Mouse (Mus musculus) telencephalon, adult 2 months (tissue): ENCODE results near the gene Sphk2.

Experiments
- DNase-seq: peaks from one replicate; pipeline ENCODE4 v3.0.0-alpha.2; 2011; ENCODE audit warnings: low read depth, low spot score

The Sphk2 gene

DNA sequence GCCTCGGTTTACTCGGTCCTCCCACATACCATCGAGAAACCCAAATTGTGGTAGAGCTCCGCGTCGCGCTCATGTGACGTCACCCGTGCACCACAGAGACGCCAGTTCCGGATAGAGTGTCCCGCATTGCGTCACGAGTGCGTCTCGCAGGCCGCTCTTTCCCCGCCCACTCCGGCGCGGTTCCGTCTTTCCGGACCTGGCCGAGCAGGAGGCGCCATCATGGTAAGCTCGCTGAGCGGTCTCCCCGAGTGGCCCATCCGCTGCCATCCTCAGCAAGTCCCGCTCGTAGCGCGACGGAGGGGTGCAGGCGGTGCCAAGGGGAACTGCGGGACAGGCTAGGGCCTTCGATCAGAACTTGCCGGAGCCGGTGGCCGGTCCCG is at the start of gene Sphk2:
Gene Sphk2, minus strand, starts transcription at position 85 of the 380 bp plus-strand sequence.
- DNase-seq, result peak; percentile 98

- no peak for DNase-seq
These were observed 49.7 kb upstream of the Sphk2 start for GRCm38 (mm10) chr7:45767500-45767899.

- DNase-seq, result no peak
These were observed 49.0 kb upstream of the Sphk2 start for GRCm38 (mm10) chr7:45766764-45767163.

DNA sequence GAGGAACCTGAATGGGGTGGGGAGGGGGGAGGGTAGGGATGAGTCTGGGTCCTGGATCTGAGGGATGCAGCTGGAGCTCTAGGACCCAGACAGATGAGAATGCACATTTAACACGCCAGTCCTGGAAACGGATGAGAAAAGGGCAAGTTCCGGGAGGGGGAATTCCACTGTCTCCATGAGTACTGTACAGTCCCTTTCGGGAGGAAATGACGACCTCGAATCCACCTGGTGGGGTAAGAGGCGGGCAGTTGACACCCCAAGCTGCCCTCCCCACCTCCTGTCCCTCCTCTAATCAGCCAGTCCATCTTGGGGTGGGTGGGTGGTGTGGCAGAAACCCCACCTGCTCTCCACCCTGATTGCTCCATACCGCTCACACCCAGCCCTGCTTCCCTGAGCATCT is 48.2 kb upstream of the Sphk2 start:
- no peak for DNase-seq

GRCm38 (mm10) chr7:45760151-45760550 is 42.3 kb upstream of the Sphk2 start:
- DNase-seq, result no peak

DNA sequence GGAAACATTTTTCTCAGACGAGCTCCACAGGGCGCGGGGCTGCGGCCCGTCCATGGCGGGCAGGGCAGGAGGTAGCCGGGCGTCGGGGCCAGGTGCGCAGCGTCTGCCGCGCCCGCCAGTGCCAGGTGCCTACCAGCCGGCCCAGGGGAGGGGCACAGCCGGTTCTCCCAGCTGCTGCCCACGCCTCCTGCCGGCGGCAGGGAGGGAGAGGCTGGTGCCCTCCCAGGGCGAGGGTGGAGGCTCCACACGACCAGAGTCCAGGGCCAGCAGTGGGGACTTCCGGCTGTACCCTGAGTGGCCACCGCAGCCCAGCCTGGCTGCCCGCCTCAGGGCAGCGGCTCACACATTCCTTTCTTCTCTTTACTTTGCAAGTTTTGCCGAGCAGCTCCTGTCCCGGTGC is 41.6 kb upstream of the Sphk2 start:
- no peak for DNase-seq

DNA sequence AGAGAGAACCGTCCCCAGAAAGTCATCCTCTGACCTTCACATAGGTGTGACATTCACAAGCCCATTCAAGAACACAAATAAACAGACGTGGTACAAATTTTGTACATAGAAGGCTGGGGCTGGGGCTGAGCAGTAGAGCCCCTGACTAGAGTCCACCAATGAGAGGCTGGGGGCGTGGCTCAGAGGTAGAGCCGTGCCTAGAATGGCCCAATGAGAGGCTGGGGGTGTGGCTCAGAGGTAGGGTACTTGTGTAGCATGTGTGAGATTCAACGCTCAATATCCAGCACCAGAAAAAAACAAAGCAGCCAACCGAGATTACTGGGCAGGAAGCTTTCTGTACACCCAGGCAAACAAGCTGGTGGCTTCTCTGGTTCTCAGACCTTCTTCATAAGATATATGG is 37.9 kb upstream of the Sphk2 start:
- DNase-seq, result no peak

- DNase-seq, result no peak
These were observed 32.4 kb upstream of the Sphk2 start for GRCm38 (mm10) chr7:45750162-45750561.

- DNase-seq, result no peak
These were observed 31.6 kb upstream of the Sphk2 start for GRCm38 (mm10) chr7:45749401-45749800.

DNA sequence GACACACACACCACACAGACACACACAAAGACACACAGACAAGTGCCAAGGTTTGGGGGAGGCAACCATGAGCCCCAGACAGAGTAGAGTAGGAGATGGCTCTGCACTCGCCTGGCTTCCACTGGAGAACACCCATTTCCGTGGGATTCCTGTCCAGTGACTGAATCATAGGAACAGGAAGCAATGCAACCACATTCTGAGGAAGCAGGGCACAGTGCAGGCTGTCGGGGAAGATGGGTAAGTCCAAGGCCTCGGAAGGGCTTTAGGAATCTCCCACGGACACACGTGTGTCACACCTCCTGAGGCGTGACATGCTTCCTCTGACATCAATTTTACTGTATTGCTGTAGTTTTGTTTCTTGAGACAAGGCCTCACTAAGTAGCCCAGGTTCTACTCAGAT is 30.3 kb upstream of the Sphk2 start:
- DNase-seq, result no peak

DNA sequence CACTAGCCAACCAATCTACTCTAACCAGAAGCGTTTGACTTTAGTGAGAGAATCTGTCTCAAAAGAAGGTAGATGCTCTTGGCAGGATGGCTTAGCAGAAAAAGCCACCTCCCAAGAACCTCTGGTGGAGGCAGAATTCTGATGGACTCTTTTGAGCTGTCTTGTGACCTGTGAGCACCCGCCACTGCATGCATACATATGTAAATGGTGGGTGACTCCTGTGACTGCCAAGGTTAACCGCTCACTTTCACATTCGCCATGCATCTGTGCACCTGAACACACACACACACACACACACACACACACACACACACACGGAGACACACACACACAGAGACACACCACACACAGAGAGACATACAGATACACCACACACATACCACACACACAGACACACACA is 29.6 kb upstream of the Sphk2 start:
- DNase-seq, result no peak

GRCm38 (mm10) chr7:45746518-45746917 is 28.7 kb upstream of the Sphk2 start:
- no peak for DNase-seq

DNA sequence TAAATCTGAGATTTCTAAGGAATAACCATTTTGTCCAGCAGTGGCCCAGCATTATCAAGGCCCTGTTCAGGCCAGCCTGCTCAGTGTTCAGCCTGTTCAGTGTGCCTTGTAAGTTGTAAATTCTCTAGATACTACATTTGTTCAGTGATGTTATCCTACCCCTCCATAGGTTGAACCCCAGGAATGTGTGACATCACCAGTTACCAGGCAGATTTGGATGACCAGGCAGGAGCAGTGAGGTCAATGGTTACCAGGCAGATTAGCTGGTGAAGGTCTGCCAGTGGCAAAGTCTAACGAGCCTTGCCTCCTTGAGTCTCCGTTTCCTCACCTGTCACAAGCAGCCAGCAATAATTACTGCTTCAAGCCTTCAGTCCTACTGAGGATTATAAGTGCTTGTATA is 26.6 kb upstream of the Sphk2 start:
- peak; percentile 70 for DNase-seq

- peak; percentile 86 for DNase-seq
These were observed 24.5 kb upstream of the Sphk2 start for GRCm38 (mm10) chr7:45742338-45742737.

- peak; percentile 63 for DNase-seq
These were observed 24.0 kb upstream of the Sphk2 start for GRCm38 (mm10) chr7:45741777-45742176.

DNA sequence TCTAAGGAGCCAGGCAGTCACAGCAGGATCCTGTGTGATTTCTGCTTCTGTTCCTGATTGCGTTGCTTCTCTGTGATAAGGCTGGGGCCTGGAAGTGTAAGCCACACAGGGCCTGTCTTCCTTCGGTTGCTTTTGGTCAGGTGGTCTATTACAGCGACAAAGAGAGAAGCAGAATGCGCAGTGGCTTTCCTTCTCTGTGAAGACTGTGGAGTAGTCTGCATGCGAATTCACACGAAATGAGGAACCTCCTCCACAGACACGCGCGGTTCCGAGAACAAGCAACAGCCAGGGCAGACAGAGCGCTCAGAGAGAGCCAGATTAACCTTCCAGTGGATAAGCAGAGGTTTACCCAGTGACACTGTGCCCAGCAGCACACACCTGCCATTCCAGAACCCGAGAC is 23.5 kb upstream of the Sphk2 start:
- peak; percentile 22 for DNase-seq

GRCm38 (mm10) chr7:45739820-45740219 is 22.0 kb upstream of the Sphk2 start:
- no peak for DNase-seq

- peak; percentile 75 for DNase-seq
These were observed 21.5 kb upstream of the Sphk2 start for GRCm38 (mm10) chr7:45739162-45739763.

DNA sequence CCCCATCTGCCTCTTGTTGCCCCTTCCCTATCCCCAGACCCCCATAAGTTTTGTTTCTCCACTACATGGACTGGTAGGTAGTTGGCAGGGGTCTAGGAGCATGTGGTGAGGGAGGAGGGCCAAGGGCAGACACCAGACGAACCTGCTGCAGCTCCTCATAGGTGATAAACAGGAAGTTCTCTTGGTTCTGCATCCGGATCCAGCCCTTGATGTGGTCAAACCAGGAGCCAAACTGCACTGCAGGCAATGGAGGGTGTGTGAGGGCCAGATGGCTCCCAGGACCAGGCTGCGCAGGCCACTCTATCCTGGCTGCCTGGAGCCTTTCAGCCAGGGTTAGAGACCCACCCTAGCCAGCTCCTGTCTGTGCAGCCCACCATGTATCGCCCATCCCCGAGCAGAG is 15.7 kb upstream of the Sphk2 start:
- no peak for DNase-seq

- no peak for DNase-seq
These were observed 13.1 kb upstream of the Sphk2 start for GRCm38 (mm10) chr7:45730727-45731431.

DNA sequence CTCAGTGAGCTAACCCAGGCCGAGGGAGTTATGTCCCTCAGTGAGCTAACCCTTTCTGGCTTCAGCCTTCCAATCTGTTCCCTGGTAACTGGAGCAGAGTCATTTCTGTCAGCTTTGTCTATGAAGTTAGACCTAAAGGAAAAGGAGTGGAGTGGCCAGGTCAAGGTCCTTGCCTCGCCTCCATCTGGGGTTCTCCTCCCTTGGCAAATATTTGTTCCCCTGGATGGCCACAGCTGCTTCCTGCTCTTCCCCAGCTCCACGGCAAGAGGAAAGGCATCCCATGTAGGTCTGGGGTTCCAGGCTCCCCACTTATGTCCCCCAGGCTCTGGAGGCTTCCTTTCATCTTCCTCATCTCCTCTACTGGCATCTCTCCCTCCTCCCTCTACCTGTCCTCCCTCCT is 9.8 kb upstream of the Sphk2 start:
- no peak for DNase-seq

- DNase-seq, result no peak
These were observed 8.6 kb upstream of the Sphk2 start for GRCm38 (mm10) chr7:45726419-45726818.

GRCm38 (mm10) chr7:45725713-45726112 is 7.9 kb upstream of the Sphk2 start, which contains the start of gene Spaca4:
Gene Spaca4 (minus strand): TSS chr7:45725813.
- no peak for DNase-seq

GRCm38 (mm10) chr7:45725151-45725550 is 7.3 kb upstream of the Sphk2 start:
- no peak for DNase-seq
